Mouse (Mus musculus) C2C12 (cell line): ENCODE results near the gene Entpd1.

ENCODE experiments used
- CTCF ChIP-seq: IDR thresholded peaks from one replicate; pipeline ENCODE4 v1.5.1; 2011; ENCODE audit not compliant: control insufficient read depth, insufficient read depth, insufficient read length
- FOSL1 ChIP-seq: IDR thresholded peaks from one replicate; pipeline ENCODE4 v1.8.0; 2011; ENCODE audit warnings: mild to moderate bottlenecking, low read length; ENCODE audit not compliant: poor library complexity, insufficient read depth, severe bottlenecking

GRCm38 (mm10) chr19:40678532-40679307 is 66.6 kb downstream of the Entpd1 start:
- TF ChIP-seq CTCF (no peak), FOSL1 (no peak)
